Mouse (Mus musculus) liver, embryonic 14.5 days (tissue): ENCODE results near the gene Stim1.

Experiments used
- CTCF ChIP-seq: IDR thresholded peaks from 2 replicates; pipeline ENCODE4 v1.5.1; 2016; ENCODE audit warnings: antibody characterized with exemption, low read depth, control low read depth
- EP300 ChIP-seq: IDR thresholded peaks from 2 replicates; pipeline ENCODE4 v1.6.1; 2016; ENCODE audit warnings: antibody characterized with exemption, low read depth

DNA sequence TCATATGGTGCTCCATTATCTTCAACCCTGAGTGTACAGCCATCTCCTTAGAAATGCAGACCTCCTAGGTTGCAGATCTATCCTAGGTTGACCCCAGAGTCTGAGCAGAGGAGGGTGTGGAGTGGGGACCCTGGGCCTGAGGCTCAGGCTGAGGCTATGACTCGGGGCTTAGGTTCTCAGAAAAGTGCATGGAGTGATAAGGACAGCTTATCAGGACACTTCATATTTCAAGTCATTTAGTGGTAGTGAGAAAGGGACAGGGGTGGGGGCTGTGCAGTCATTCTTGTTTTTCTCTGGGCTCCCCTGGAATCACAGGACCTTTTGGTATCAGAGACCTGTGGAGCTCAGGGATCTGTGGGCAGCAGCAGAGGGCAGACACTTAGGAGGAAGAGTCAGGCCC, 218.5 kb downstream of the Stim1 start:
- TF ChIP-seq CTCF (no peak), EP300 (no peak)
